Mouse (Mus musculus) CD4-positive, CD25-positive, alpha-beta regulatory T cell, adult 2 months (primary cell): ENCODE data around the gene Sag.

ENCODE experiments used
- DNase-seq: peaks from one replicate; pipeline ENCODE4 v3.0.0-alpha.2; 2012; ENCODE audit warnings: low read depth, low spot score

Gene Sag

DNA sequence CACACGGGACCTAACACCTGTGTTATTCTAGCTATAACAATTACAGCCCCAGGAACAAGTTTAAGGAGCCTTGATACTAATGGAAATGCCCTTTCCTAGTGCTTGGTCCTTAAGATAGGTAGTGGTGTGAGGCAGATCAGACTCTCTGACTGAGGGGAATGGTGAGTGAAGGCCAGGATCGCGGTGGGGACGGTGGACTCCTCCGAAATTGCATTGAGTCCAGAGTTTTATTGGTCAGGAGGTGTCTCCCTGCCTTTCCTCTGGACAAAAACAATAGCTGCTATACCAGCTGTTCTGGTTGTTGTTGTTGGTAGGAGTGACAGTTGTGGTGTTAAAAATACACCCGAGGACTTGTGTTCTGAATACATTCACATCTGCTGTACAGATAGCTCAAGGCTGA is 50.9 kb downstream of the Sag start:
- no peak for DNase-seq

DNA sequence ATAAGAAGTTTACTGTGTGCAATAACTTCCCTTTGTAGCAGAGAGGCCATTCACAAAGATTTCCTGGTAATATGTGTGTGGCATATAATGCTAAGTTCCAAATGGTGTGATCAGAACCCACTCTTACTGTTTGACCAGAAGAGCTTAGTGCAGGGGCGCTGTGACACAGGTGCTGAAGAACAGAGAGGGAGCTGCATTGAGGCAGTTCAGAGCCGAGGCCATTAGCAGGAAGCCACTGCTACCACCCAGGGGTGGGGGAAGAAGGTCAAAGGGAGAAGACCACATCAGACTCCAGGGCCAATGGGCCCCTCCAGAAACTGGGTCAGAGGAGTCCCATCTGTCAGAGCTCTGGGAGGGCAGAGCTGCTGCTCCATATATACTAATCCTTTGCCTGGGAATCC is 51.4 kb downstream of the Sag start:
- peak; percentile 56 for DNase-seq

DNA sequence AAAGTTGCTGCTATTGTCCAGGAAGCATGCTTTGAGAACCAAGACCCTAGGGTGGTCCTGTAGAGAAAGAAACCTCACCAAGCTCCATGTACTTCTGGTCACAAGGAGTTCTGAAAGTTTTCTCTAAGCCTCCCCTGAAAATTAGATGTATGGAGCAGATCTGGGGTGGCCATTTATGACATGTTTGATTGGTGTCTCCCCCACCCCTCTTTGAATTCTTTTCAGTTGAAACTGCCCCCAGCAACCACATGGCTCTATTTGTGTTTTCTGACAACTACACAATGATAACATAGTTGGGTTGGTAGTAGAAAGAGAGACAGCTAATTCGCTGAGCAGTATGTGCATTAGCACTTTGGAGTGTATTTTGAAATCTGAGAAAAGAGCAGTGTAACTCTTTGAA is 52.0 kb downstream of the Sag start:
- DNase-seq, result no peak

DNA sequence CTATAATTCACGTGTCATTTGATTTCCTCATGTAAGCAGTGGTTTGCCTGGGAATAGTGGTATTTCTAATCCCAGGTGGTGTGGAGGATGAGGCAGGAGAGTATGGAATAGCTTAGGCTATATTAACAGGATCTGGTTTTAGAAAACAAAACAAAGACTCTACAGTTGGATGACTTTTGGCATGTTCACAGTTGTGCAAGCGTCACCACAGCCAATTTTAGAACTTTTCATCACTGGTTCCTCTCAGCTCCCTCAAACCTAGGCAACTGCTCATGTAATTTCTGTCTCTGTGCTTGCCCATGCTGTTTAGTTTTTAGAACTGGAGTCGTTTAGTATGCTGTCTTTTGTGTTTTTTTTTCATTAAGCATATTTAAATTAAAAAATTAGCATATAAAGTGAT is 53.3 kb downstream of the Sag start:
- no peak for DNase-seq

DNA sequence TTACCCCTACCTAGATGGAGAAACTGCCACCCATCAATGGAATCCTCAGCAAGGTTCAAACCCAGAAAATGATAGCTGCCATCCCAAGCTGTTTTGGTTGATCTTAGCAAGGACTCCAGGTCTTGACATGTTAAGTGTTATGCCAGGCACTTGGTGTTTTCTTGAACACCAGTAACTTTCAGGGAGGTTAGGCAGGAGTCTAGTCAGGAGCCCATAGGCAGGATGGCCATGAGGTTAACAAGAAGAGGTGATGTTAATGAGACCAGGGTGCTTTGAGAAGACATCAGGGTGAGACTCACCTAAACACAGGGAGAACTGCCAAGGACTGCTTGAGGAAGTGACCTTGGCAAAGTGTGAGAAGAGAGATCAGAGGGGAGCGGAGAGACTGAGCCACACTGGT is 54.6 kb downstream of the Sag start:
- DNase-seq, result no peak

- no peak for DNase-seq
These were observed 55.0 kb downstream of the Sag start for GRCm38 (mm10) chr1:87858529-87858928.

DNA sequence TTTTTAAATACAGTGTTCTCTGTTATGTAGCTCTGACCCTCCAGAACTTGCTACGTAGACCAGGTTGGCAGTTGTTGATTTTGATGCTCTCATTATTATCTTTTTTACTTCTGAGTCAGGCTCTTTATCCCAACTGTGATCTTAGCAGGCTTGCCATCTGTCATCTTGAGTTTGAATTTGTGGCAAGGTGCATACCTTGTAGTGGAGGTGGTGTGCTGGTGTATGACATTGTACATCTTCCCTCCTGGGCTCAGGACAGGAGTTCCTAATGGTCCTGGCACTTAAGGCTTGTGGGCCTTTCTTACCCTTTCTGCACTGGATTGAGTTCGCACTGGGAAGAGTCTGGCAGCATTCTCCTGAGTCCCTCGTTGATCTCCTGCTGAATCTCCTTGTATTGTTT is 60.1 kb downstream of the Sag start:
- no peak for DNase-seq

- DNase-seq, result no peak
These were observed 61.4 kb downstream of the Sag start for GRCm38 (mm10) chr1:87864889-87865288.

GRCm38 (mm10) chr1:87866672-87867071 is 63.2 kb downstream of the Sag start:
- DNase-seq, result peak; percentile 68

- DNase-seq, result no peak
These were observed 68.1 kb downstream of the Sag start for GRCm38 (mm10) chr1:87871546-87871945.

DNA sequence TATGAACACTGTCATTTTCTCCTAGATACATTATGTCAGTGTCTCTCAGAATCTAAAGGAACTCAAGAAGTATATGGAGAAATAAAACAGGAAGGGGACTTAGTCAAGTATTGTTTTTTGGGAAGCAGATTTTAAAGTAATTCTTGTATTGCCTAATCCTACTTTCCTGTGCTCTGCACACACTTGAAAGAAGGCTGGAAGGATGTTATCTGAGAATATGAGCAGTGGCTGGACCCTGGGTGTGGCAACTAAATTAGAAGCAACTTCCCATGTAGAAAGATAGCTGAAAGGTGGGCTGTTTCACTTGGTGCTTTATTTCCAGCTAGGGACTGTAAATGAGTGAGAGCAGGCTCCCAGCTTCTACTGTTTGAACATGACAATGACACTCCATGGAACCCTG is 69.6 kb downstream of the Sag start:
- DNase-seq, result no peak

DNA sequence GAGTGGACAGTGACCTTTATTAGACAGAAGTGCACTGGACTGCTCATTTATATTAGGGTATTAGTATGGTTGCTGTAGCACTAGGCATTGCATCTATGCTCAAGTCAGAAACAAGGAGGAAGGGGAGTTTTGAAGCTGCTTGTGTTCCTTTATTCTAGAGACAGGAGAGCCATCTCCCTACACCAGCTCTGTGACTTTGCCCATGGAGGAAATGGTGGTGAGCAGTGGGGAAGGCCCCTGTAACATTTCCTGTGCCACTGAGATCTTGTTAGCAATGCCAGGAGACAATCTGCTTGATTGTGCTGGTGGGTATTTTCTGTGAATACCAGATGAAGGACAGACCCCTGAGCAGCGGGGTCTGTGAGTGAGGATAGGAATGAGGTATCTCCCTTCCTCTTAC is 72.6 kb downstream of the Sag start:
- DNase-seq, result peak; percentile 73

- peak; percentile 38 for DNase-seq
These were observed 74.2 kb downstream of the Sag start for GRCm38 (mm10) chr1:87877552-87878283.

- DNase-seq, result no peak
These were observed 75.6 kb downstream of the Sag start for GRCm38 (mm10) chr1:87879034-87879433.

GRCm38 (mm10) chr1:87879494-87880325 is 76.2 kb downstream of the Sag start:
- DNase-seq, result no peak

DNA sequence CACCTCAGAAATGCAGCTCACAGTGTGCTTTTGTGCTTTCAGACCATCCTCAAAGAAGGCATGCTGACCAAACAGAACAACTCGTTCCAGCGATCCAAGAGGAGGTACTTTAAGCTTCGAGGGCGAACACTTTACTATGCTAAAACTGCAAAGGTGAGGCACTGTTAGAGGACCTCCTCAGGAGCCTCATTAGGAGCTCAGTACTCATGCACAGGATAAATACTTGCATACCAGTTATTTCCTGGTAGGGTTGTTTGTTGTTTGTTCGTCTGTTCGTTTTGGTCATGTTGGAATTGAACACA is 76.8 kb downstream of the Sag start:
- no peak for DNase-seq

DNA sequence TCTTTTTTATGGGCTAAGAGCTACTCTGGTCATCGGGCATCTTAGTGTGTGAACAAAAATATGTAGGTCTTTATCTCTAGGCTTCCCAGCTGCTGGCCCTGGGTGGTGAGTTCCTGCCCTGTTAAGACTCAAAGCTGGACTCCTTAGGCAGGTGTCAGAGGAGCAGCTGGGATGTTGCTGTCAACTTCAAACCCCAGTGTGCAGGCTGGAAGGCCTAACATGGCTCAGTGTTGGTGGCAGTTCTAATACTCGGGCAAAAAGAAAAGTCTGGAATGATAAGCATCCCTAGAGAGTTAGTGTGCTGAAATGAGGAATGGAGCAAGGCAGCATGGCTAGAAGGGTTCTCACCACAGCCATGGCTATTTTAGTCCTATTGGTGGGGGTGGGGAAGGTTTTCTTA is 77.4 kb downstream of the Sag start:
- DNase-seq, result no peak

DNA sequence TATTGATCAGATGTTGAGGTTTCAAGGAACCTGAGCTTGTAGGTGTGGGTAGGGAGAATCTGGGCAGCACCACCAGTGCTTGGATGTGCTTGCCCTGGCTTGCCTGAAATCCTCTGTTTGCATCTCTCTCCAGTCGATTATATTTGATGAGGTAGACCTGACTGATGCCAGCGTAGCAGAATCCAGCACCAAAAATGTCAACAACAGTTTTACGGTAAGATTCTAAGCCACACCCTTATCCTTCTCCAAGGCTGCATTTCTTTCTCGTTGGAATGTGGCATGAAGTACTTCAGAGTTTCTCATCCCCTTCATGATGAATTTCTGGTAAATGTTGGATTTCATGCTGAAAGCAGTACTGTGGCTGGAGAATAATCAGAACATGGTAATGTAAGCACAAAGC is 78.2 kb downstream of the Sag start:
- DNase-seq, result no peak

GRCm38 (mm10) chr1:87882554-87882953 is 79.1 kb downstream of the Sag start:
- no peak for DNase-seq

DNA sequence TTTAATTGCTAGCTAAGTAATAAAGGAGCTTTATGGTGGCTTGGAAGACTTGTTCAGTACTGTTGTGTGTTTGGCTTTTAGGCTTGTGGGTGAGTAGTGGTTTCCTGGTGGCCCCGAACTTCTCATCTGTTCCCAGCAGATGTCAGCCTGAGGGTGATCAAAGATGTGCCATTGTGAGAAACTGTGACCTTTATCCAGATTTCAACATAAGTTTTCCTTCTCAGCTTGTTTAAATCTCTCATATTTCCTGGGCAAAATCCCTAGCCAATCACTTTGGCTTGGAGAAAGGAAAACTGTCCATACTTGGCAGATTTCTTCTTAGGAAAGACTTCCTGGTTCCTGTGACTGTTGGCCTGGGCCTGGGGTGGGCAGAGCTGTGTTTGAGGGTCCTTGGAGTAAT is 87.5 kb downstream of the Sag start:
- DNase-seq, result peak; percentile 32

DNA sequence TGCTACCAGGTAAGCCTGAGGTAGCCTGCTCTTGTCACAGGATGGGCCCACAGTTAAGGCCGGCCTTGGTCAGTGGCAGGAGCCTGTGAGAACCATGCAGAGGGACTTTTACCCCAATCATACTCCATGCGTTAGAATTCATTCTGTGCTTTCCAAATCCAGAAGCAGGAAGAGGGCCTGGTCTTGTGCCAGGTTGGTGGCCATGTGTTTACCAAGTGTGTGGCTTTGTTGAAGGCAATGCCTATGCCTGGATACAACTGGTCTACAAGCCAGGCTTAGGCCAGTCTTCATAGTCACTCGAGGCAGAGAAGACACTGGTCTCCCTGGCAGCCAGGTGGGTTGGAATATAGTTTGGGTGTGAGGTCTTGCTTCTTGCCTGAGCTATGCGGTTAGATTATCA is 88.2 kb downstream of the Sag start:
- no peak for DNase-seq

DNA sequence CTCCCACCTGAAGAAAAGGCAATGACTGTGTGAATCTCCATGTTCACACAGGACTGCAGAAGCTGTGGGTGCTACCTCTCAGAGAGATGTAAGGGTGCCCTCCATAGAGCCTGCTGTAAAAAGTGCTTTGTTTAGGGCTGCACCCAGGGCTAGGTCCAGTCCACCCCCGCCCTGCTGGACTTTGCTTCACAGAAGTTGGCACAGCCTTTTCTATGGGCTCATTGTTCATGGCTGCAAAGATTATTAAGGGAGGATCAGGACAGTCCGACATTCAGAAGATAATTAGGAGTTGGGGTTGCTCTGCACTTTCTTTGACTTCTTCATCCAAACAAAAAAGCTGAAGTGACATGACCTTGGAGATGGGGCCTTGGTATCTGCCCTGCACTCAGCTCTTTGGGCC is 89.0 kb downstream of the Sag start:
- no peak for DNase-seq

DNA sequence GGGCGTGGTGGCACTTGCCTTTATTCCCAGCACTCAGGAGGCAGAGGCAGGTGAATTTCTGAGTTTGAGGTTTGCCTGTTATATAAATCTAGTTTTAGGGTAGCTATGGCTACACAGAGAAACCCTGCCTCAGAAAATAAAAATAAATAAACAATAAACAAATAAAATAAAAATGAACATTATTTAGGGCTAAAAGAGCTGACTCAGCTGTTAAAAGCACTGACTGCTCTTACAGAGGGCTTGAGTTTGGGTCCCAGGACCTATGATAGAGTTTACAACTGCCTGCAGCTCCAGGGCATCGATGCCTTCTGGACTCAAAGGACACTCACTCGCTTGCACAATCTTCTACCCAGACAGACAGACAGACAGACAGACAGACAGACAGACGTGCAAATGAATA is 89.9 kb downstream of the Sag start:
- DNase-seq, result no peak
